Comparison of ENCODE assay signal across 10 mouse cellular contexts in the genomic region with DNA sequence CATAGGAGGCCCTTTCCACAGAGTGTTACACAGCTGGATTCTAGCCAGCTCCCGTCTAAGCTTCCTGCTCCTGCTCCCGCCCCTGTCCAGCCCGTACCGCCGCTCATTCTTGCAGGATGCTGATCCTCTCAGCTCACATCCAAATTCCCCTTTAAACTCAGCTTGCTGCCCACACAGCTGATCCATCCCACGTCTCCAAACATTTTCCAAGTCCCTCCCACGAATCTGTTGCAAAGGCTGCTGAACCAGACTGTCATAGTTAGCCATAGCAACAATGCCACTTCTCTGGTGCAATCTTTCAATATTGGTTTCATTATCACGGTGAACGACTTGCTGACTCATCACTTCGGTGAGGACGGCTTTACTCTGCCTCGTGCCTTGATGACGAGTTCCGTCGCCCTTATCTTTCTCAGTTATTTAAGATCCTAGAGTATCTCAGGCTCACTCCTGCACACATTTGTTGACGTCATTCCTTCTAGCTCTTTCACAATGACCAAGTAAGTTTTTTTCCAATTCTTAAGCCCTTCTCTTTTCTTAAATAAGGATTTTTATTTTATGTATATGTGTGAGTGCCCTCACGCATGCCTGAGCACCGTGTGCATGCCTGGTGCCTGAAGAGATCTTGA.
A peak's percentile ranks its signal among the peaks of the same experiment; 100 is the strongest.
DNase-seq lines count a peak whose midpoint lies in the region; ATAC-seq and TF ChIP-seq lines count a peak whose summit lies in the region.
"Had no signal": no experiment of that assay in that cellular context is flagged by ENCODE, and none has a peak within 500 bp of the region (broad histone marks: within the 10 kb centered on the region; RNA-seq: fewer than 3 reads in every experiment).

No protein-coding gene starts in this region.

- 72% methylated on average over 18 of the region's 18 CpGs for WGBS in kidney, embryonic 14.5 days
- WGBS in heart, postnatal 0 days, result 34% methylated on average over 18 of the region's 18 CpGs
- 90% methylated on average over 18 of the region's 18 CpGs for WGBS in midbrain, embryonic 10.5 days

- H3K9ac ChIP-seq in kidney, embryonic 14.5 days (ENCODE audit: low read depth, low read length), result no peak overlapping the region
- no peak overlapping the region for H3K9ac ChIP-seq in heart, postnatal 0 days (replicated peaks; ENCODE audit: low read depth, low read length)
- H3K9ac ChIP-seq: limb, embryonic 13.5 days; neural tube, embryonic 13.5 days had no signal

- H3K9me3 ChIP-seq in kidney, embryonic 14.5 days (ENCODE audit: control insufficient read depth, low read length), result 0 out of 2 replicates have a peak, but pooled peaks cover 7% of the 10 kb centered on the region
- peaks cover 4% of the 10 kb centered on the region for H3K9me3 ChIP-seq in heart, postnatal 0 days (replicated peaks; ENCODE audit: control insufficient read depth, low read length)
- 0 out of 2 replicates have a peak, but pooled peaks cover 3% of the 10 kb centered on the region for H3K9me3 ChIP-seq in midbrain, embryonic 10.5 days (replicated peaks)

- no peak for TF ChIP-seq POLR2A in cortical plate, adult 2 months (IDR thresholded peaks at IDR 0.05; ENCODE audit: extremely low read depth, insufficient read depth, low read length)

- no peaks in the 10 kb centered on the region for H3K27me3 ChIP-seq in kidney, embryonic 14.5 days (ENCODE audit: control insufficient read depth, insufficient read depth, low read length)
- H3K27me3 ChIP-seq in heart, postnatal 0 days (ENCODE audit: control insufficient read depth, insufficient read depth, low read length), result no peaks in the 10 kb centered on the region
- no peaks in the 10 kb centered on the region for H3K27me3 ChIP-seq in midbrain, embryonic 10.5 days (ENCODE audit: low read depth, poor library complexity, severe bottlenecking)
- H3K27me3 ChIP-seq: limb, embryonic 13.5 days; neural tube, embryonic 13.5 days had no signal

- no peaks in the 10 kb centered on the region for H3K4me1 ChIP-seq in kidney, embryonic 14.5 days (ENCODE audit: control insufficient read depth, insufficient read depth, low read length)
- peaks cover 1% of the 10 kb centered on the region; the same call in 1 of the 2 replicates for H3K4me1 ChIP-seq in cortical plate, adult 2 months (ENCODE audit: control insufficient read depth, insufficient read depth, low read length)
- H3K4me1 ChIP-seq in heart, postnatal 0 days (ENCODE audit: control insufficient read depth, insufficient read depth), result no peaks in the 10 kb centered on the region
- no peaks in the 10 kb centered on the region for H3K4me1 ChIP-seq in midbrain, embryonic 10.5 days
- H3K4me1 ChIP-seq: limb, embryonic 13.5 days; neural tube, embryonic 13.5 days had no signal

- TF ChIP-seq EP300 in heart, postnatal 0 days (IDR thresholded peaks at IDR 0.05; ENCODE audit: low read depth), result no peak

- H3K4me3 ChIP-seq in kidney, embryonic 14.5 days (ENCODE audit: low read length), result no peak overlapping the region
- H3K4me3 ChIP-seq in cortical plate, adult 2 months (ENCODE audit: insufficient read depth, low read length), result peak overlapping the region; percentile 1; the same call in 1 of the 2 replicates
- H3K4me3 ChIP-seq in heart, postnatal 0 days (ENCODE audit: low read depth, low read length), result peak overlapping the region; percentile 35
- H3K4me3 ChIP-seq in midbrain, embryonic 10.5 days, result no peak overlapping the region
- H3K4me3 ChIP-seq: limb, embryonic 13.5 days; neural tube, embryonic 13.5 days had no signal

- peak; percentile 53 to 71 for DNase-seq in kidney, postnatal 4 days
- DNase-seq in heart, postnatal 0 days (ENCODE audit: low spot score), result peak; percentile 23
- DNase-seq in lung, postnatal 10 days, result peak; percentile 51
- no peak for DNase-seq in yolk sac, embryonic 10.5 days (ENCODE audit: low spot score)
- no peak for DNase-seq in midbrain, embryonic 10.5 days (ENCODE audit: low spot score)

- TF ChIP-seq CTCF in cortical plate, adult 2 months (IDR thresholded peaks at IDR 0.05; ENCODE audit: extremely low read depth, insufficient read depth, low read length), result no peak
- no peak for TF ChIP-seq CTCF in heart, postnatal 0 days (IDR thresholded peaks at IDR 0.05; ENCODE audit: low read depth)

- ATAC-seq in kidney, embryonic 14.5 days (ENCODE audit: low FRiP score, low TSS enrichment), result no peak
- ATAC-seq in heart, postnatal 0 days (ENCODE audit: insufficient read depth, low read depth), result no peak
- ATAC-seq: forebrain, embryonic 14.5 days had no signal

- no peak overlapping the region for H3K27ac ChIP-seq in kidney, embryonic 14.5 days (ENCODE audit: low read depth, low read length)
- H3K27ac ChIP-seq in cortical plate, adult 2 months (ENCODE audit: insufficient read depth, low read length), result no peak overlapping the region
- H3K27ac ChIP-seq in heart, postnatal 0 days (ENCODE audit: low read depth), result no peak overlapping the region
- no peak overlapping the region for H3K27ac ChIP-seq in midbrain, embryonic 10.5 days (replicated peaks)
- H3K27ac ChIP-seq: limb, embryonic 13.5 days; neural tube, embryonic 13.5 days had no signal

- H3K4me2 ChIP-seq in kidney, embryonic 14.5 days (replicated peaks; ENCODE audit: low read depth, low read length), result no peak overlapping the region
- peak overlapping the region; percentile 61 for H3K4me2 ChIP-seq in heart, postnatal 0 days (ENCODE audit: low read depth, low read length)
- H3K4me2 ChIP-seq: limb, embryonic 13.5 days; neural tube, embryonic 13.5 days had no signal

- H3K36me3 ChIP-seq in kidney, embryonic 14.5 days (ENCODE audit: control insufficient read depth, insufficient read depth, low read length), result no peaks in the 10 kb centered on the region
- no peaks in the 10 kb centered on the region for H3K36me3 ChIP-seq in heart, postnatal 0 days (replicated peaks; ENCODE audit: control insufficient read depth, insufficient read depth, low read length)
- no peaks in the 10 kb centered on the region for H3K36me3 ChIP-seq in midbrain, embryonic 10.5 days
- H3K36me3 ChIP-seq: limb, embryonic 13.5 days; neural tube, embryonic 13.5 days had no signal

Comparison
In these comparisons a context has a peak if more than half of its experiments do, and no peak if none do; other contexts are left out.
1. DNase-seq: peak in kidney, postnatal 4 days (2 of 2), heart, postnatal 0 days (single experiment) and lung, postnatal 10 days (single experiment); none in yolk sac, embryonic 10.5 days (single experiment) and midbrain, embryonic 10.5 days (single experiment).
2. H3K4me3 ChIP-seq: peak in cortical plate, adult 2 months (single experiment) and heart, postnatal 0 days (single experiment); none in kidney, embryonic 14.5 days (single experiment) and midbrain, embryonic 10.5 days (single experiment).